Mouse (Mus musculus) frontal cortex, postnatal 25 days (tissue): ENCODE data around the gene Plekha1.
A peak's percentile ranks its signal among the peaks of the same experiment; 100 is the strongest.

ENCODE experiments used
- DNase-seq, 2 experiments: peaks; one replicate each; pipeline ENCODE4 v3.0.0; 2022; ENCODE audit warnings: low spot score in 2 of 2

Plekha1 gene

DNA sequence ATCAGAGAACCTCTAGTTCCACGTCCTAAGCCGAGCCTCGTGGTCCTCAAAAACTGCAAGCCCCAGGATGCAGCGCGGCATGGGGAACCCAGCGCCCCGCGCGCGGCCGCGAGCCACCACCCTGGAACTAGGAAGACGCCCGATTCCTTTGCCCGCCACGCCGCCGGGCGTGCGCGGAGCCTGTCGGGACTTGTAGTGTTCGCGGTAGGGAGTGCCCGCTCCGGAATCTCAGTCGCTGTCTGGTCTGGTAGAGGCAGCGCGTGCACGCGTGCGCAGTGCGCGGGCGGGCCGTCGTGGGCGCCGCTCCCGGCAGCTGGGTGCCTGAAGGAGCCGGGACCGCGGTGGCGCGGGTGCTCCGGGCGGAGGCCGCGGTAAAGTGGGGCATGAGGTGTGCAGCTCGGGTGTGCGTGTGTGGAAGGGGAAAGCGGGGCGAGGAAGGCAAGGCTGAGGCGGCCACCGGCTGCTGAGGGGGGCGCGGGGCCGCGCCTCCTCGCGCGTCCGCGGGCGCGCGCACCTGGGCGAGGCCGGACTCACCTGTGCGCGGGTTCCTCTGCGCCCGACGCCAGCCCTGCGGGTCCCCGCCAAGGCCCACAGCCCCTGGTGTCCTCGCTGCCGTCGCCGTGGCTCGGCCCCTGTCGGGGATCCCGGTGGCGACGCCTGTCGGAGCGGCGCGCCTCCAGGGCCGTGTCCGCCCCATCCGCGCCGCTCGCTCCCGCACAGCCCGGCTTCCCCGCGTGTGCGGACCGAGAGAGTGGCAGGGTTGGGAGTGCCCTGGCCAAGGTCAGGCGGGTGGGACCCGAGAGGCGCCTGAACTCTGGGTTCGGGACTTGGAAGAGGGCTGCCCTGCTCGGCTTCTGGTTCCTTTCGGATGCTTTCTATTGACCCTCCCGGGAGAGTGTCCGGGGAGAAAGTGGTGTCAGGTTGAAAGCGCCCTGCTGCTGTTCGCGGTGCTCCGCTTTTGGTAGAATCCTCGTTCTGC, at the start of gene Plekha1:
Gene Plekha1, plus strand, starts transcription at position 144 of the 979 bp plus-strand sequence.
- peak; percentile 93 to 98 for DNase-seq

DNA sequence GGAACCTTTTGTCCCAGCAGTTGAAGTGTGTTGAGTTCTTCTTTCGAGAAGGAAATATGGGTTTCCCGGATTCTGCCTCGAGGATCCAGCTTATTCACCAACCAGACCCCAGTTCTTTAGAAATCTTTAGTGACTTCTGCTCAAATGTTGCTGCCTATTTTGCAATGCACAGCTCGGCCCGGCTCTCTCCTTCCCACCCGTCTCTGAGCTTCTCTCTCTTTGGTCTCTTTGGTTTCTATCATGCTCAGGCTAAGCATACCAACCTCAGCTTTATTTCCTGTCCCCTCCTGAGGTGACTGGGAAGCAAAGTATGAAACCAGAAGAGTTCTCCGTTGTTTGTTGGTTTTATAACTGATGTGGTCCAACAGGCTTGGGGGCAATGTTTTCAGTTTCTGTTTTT, 49.3 kb upstream of the Plekha1 start:
- no peak for DNase-seq

DNA sequence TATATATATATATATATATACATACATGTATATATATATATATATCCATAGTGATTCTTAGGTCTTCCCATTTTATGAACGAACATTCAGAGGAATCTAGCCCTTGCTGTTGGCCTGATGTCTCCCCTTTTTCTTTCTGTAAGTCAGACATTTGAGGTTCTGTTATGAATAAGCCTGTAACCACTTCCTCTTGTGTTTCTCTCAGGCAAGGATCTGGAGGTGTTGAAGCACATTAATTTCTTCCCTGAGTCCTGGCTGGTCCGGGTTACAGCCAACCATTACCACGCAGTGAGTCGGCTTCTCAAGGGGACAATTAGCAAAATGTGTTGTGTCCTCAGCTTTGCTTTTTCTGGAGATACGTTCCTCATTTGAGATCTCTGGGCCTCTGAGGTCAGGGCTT, 46.7 kb upstream of the Plekha1 start:
- no peak for DNase-seq

DNA sequence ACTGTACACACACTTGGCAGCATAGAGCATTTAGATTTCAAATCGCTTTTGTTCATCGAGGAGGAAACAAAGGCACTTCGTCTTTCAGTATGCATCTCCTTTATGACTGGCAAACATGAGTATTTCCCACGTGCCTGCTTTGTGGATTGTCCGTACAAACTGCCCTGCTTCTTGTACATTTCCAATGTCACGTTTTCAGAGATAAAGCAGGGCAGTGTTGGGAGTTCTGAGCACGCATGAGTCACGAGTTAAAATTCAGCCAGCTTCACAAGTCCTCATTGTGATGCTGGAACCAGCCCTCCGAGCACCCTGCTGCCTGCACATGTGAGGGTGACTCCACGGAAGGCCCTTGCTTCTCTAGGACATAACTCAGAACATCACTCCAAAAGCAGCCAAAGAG, 45.9 kb upstream of the Plekha1 start:
- DNase-seq, result no peak

DNA sequence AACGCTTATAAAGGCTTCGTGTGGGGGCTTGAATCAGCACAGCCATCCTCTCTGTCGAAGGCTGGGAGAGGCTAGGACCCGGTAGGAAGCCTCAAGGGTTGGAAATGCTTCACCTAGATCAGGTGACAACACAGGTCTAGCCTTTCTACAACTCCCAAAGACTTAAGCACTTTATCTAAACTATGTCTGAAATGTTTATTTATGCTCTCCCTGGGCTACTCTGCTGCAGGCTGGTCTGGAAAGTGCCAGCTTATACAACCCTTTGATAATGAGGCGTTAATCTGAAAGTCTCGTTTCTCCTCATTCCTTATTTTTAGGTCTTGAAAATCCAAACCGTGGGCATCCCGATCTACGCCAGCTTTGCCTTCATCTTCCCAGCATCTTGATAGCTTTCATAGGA, 41.6 kb upstream of the Plekha1 start:
- no peak for DNase-seq

DNA sequence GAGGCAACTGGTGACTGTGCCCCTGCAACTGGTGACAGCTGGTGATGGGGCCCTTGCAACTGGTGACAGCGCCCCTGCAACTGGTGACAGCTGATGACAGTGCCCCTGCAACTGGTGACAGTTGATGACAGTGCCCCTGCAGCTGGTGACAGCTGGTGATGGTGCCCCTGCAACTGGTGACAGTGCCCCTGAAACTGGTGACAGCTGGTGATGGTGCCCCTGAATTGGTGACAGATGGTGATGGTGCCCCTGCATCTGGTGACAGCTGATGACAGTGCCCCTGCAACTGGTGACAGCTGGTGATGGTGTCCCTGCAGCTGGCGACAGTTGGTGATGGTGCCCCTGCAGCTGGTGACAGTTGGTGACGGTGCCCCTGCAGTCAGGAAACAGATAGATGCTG, 39.2 kb upstream of the Plekha1 start:
- DNase-seq, result no peak

DNA sequence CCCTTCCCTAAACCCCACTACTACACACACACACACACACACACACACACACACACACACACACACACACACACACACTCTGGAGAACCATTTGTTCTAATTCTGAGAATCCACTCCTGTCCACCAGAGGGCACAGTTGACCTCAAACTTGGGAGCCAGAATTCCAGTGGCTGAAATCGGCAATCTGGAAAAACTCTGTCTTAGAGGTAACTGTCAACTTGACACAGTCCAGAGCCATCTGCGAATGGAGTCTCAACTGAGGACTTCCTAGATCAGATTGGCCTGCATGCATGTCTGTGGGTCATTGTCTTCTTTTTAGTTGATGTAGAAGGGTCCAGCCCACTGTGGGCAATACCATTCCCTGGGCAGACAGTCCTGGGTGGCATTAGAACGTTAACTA, 38.1 kb upstream of the Plekha1 start:
- DNase-seq, result peak in 1 of 2 experiments; percentile 44

DNA sequence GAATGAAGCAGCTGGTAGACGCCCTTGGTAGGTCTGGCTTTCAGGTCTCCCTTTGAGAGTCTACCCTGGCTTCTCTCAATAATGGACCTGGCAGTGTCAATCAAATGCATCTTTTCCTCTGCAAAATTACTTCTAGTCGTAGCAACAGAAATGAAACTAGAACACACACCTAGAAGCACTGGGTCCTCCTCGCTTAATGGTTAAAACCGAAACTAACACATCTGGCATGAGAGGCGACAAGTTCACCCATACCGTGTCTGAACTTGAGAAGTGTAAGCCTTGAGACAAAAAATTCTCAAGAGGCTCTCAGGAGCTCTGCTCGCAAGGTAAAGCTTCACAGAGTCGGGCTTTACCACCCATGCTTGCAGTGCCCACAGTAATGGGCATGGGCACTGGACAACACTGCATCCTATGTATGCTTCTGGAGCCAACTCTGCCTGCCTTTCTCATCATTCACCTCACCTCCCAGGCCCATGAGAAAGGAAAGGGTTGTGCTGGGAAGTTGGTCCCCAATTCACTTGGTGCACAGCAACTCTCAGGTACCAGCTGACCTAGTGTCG, 37.6 kb upstream of the Plekha1 start:
- no peak for DNase-seq

DNA sequence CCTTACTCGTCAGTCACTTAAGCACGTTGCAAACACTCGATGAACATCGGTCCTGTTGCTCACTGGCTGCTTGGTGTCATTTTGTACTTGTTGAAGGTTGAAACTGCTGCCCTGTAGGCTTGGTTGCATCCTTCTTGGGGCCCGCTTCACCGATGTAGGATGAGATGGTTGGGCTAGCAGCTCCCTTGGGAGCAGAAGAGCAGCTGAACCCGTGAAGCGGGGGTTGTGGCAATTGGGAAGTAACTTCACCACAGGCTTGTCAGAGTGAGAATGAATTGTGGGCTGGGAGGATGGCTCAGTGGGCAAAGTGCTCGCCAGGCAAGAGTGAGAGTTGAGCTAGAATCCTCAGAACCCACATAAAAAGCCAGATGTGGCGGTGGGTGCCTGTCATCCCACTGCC, 37.1 kb upstream of the Plekha1 start:
- no peak for DNase-seq

DNA sequence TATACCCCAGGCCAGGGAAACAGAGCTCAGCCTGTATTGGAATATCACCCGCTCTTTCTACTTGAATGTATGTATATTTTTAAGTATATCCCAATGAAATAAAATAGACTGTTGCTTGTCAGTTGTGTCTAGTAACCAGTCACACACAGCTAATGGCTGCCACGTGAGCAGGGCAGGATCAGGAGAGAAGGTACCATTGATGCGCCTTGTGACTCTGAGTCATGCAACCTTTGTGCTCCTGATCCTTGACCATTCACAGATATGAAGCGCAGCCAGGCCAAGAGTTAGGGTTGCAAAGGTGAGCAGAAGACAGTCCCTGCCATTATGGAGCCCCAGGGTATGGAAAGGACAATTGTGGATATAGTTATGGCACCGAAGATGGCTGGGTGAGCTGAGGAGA, 34.0 kb upstream of the Plekha1 start:
- DNase-seq, result no peak

DNA sequence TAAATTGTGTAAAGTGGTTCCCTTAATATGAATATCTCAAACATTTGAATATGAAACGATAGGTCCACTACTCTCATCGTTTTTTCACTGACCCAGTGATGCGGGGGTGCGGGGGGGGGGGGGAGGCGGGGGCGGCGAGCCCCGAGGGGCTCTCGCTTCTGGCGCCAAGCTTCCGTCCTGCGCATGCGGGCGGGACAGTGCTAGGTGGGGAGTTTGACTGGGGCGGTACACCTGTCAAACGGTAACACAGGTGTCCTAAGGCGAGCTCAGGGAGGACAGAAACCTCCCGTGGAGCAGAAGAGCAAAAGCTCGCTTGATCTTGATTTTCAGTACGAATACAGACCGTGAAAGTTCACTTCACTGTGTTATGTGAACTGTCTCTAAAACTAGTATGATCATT, 31.3 kb upstream of the Plekha1 start:
- DNase-seq, result no peak

DNA sequence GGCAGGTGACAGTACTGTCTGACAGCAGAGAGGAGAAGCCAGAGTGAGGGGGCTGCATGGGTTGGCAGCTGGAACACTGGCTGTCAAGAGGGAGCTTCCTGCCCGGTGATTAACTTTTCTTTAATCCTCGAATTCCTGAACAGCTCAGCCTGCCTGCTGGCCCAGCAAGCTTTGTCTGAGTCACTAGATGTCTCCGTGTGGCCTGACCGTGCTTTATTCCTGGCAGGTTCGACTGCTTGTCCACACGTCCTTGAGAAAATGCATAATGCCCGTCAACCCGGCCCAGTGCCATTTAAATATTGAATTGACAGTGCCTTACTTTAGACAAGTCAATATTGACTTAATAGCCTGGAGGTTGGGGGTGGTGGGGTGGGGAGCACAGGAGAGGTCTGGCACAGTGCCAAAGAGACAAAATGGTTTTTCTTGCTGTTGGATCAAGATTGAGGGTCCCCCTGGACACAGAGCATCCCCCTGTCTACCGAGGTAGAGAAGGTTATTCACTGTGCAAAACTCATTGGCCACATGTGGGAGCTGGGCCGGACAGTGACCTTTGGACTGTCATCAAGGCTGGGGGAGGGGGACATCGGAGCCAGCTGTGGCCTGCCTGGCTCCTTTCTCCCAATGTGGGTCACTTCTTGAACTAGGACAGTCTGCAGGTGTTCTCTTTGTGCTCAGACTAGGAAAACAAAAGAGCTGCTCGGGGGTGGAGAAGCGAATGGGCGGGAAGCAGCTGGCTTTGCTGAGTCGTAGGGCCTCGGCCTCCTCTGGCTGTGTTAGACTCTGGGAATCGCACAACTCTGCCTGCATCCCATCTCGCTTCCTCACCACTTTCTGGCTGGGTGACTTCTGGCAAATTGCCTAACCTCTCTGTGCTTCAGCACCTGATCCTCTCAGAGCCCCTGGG, 30.3 kb upstream of the Plekha1 start:
- no peak for DNase-seq

DNA sequence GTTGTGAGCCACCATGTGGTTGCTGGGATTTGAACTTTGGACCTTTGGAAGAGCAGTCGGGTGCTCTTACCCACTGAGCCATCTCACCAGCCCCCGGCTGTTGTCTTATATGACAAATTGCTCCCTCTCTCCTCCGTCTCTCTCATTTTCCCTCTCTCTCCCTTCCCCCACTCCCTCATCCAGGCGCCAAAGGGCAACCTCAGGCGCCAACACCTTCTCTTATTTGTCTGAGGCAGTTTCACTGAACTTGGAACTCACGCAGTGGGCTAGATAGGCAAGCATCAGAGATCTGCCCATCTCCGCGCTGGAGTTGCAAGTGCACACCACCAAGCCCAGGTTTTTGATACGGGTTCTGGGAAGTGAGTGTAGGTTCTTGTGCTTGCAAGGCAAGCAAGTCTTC, 29.5 kb upstream of the Plekha1 start:
- no peak for DNase-seq

DNA sequence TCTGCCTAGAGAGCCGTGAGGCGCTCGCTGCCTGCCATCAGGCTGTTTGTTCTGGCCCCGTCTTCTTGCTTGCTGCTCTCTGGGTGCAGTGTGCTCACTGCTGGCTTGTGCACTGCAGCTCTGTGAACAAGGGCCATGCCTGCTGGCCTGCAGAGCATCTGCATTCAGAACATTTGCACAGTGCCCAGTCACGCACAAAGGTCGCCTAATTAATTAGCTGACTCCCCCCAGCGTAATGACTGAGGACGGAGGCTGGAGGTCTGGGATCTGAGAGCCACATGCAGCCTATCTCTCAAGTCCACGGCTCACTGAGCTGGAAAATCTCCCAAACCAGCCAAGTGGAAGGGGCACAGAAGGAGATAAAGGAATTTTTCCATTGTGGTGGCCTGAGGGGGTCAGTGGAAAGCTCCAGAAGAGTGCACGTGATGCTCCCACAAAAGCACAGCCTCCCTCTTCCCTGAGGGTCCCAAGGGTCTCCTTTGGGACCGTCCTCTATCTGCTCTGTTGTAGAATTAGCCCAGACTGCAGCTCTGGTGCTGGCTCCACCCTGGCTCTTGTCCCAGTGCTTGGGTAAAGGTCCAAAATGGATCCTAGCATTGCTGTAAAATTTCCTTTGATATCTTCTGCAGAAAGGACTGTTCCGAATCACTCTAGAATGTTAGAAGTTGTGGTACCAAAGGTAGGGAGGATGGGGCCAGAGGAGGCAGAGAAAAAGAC, 27.5 kb upstream of the Plekha1 start:
- DNase-seq, result no peak

DNA sequence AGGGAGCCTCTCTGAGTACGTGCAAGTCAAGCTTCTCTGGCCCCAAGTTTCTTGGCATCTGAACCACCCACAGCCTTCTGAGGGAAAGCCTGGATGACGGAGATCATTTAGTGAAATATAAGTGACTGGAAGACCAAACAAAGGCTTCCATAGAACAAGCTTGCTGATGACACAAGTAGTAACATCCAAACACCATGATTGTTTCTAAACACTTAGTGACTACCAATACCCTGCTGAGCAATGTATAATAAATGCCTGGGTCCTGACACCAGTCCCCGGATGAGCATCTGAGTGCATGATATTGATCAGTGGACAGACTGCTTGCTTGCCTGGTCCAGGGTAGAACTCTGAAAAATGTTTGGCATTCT, 26.9 kb upstream of the Plekha1 start:
- DNase-seq, result no peak

DNA sequence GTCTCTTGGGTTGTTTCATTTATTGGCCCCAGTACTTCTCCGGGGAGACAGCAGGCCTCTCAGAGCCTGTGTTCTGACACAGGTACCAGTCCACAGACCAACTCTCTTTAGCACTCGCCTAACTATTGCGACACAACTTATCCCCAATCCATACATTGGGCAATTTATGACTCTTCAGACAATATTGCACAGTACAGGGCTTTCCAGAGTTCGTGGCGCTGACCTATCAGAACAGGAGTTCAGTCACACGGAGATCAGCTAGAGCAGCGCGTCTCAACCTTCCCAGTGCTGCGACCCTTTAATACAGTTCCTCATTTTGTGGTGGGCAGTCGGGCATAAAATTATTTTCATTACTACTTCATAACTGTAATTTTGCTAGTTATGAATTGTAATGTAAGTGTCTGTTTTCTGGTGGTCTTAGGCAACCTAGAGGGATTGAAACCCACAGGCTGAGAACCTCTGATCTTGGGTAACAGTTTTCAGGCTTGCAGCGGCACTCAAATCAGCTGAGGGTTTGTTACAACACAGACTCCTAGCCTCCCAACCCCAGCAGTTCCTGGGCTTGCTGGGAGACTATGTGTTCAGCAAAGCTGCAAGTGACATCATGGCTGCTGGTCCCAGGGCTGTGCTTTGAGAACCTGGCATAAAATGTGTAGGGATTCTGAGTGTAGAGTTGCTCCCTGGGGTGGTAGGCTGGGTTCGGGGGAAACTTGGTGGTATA, 26.0 kb upstream of the Plekha1 start:
- no peak for DNase-seq

DNA sequence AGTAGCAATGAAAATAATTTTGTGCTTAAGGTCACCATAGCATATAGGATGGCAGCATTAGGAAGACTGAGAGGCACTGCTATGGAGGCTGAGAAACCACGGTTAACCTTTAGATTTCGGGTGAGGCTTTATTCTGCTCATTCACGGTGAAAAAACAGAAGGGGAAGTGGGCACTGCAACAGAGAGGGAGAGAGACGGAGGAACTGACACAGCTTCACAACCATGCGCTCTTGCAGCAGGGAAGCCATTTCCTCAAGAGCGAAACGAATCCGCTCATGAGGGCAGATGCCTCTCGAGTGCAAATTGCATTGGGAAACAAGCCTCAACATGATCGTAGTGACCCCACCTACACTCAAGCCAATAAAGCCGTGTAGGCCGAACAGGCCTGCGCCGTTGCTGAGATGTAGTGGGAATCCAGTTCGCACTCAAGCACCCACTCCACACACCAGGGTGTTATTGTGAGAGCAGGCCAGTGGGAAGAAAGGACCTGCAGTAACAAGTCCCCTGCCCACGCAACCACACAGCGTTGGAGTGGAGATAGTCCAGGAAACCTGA, 18.3 kb upstream of the Plekha1 start:
- DNase-seq, result no peak

DNA sequence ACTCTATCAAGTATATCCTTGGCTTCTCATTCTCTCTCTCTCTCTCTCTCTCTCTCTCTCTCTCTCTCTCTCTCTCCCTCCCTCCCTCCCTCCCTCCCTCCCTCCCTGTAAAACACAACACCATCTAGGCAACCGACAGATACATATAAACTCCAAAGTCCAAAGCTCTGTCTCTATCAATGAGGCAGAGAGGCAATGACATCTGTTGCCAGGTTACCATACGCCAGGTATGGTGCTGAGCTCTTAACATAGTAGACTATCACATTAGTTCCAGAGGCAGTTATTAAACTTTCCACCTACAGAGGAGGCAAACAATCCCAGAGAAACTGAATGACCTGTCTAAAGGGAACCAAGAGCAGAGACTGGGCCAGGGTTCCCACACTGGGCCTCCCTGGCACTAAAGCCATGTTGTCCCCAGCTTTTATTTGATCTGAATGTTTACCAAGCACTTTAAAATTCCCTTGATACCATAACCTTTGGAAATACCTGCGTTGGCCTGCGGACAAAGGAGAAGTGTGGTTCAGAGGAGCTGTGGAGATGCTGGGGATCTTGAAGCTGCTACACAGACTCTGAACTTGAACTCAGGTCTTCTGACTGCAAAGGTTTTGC, 10.8 kb upstream of the Plekha1 start:
- no peak for DNase-seq

DNA sequence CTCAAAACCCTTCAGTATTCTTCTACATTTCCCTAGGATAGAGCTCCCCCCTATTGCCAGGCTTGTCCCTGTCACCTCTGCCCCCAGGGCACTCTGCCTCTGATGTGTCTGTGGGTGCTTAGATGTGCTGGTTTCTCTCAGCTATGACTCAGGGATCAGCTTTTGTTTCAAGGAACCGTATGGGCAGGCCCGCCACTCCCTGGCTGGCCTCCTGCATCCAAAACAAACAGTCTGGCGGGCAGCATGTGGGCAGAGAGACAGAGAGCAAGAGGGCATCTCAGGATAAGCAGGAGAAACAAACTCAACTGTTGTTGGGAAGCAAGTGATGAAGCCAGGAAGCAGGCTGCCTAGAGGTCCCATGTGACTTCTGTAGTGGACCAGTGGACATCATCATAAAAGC, 9.9 kb upstream of the Plekha1 start:
- no peak for DNase-seq

DNA sequence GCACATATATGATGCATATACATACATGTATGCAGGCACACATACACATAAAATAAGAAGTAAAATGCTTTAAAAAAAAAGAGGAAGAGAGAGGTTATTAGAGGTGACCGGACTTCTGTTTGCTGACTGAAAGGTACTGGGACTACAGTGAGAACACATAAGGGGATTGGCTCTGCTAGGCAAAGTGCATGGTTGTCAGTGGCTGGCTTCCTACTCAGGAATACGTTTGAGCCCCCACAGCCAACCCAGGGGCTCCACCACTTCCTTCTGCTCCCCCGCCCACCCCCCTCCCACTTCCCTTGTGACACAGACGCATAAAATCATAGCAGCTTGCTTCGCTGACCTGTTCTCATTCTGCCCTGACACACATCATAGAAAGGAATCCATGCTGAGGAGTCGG, 7.6 kb upstream of the Plekha1 start:
- DNase-seq, result no peak
